Mouse (Mus musculus) cerebellum, adult 2 months (tissue): ENCODE data around the gene Il23r.

Experiments used
- CTCF ChIP-seq: fragments of 200-500 bp; IDR thresholded peaks from 2 replicates; pipeline ENCODE4 v1.5.1; 2011; ENCODE audit warnings: low read depth, mild to moderate bottlenecking, control low read depth, low read length, moderate library complexity, borderline replicate concordance; ENCODE audit not compliant: insufficient read depth
- POLR2A ChIP-seq: fragments of 200-500 bp; IDR thresholded peaks from 2 replicates; pipeline ENCODE4 v1.6.1; 2011; ENCODE audit warnings: low read length, control low read depth, borderline replicate concordance; ENCODE audit not compliant: insufficient read depth

- TF ChIP-seq CTCF, result no peak
- no peak for TF ChIP-seq POLR2A
Measured at GRCm38 (mm10) chr6:67375982-67376391, 115.7 kb downstream of the Il23r start, which contains the start of gene Il12rb2.
